Mouse (Mus musculus) testis, adult 2 months (tissue): Measurements from ENCODE around the gene Sparc.

Experiments used
- CTCF ChIP-seq: fragments of 200-500 bp; IDR thresholded peaks from 2 replicates; pipeline ENCODE4 v1.5.1; 2012; ENCODE audit warnings: low read depth, mild to moderate bottlenecking, inconsistent platforms, low read length, moderate library complexity; ENCODE audit not compliant: control insufficient read depth, insufficient read depth, insufficient replicate concordance
- POLR2A ChIP-seq: fragments of 200-500 bp; IDR thresholded peaks from 2 replicates; pipeline ENCODE4 v1.6.1; 2012; ENCODE audit warnings: low read depth, mild to moderate bottlenecking, inconsistent platforms, low read length, moderate library complexity; ENCODE audit not compliant: control insufficient read depth

DNA sequence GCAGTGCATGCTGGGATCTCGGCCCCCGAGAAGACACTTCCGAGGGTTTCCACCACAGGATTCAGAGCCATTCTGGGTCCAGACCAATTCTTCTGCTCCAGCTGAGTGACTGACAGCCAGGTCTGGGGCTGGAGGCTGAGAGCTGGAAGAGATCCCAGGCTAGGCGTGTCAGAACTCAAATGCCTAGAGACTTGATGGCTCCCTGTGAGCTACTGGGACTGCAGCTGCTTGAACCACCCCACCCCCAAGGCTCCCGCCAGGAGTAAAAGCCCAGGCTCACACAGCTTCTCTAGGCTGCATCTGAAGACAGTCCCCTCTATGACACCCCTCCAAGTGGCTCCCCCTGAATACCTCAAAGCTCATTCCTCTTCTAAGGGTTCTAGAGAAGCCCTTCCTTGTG, 44.6 kb downstream of the Sparc start:
- TF ChIP-seq CTCF (no peak), POLR2A (no peak)
